Mouse (Mus musculus): ENCODE measurements at regions not wholly inside any gene's neighbourhood (a gene's known extent, or its start where the extent isn't known, plus 50 kb on each side); places are given as distances from the start of the nearest gene placed in this dataset.

DNA sequence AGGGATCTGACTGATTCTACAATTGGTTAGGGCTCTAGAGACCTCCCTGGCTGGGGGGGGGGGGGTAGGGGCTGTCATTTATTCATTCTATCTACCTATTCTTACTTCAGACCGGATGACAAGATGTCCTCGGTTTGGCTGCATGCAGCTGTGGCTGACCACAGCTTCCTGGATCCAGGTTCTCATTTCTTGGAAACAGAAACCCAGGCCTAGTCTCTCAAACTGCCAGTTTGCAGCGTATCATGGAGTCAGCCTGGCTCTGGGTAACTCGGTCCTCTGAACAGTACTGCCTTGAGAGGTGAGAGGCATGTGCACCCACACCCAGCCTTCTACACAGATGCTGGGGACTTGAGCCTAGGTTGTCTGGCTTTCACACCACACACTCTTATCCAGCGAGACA lies 62.1 kb upstream of the Elovl6 start:
- H3K9me3 ChIP-seq (replicated peaks; ENCODE audit: control insufficient read depth, low read length) = no peaks in the 10 kb centered on the region
- H3K4me3 ChIP-seq (ENCODE audit: low read depth, low read length) = no peak overlapping the region
- no peaks in the 10 kb centered on the region for H3K4me1 ChIP-seq (ENCODE audit: control insufficient read depth, insufficient read depth)
- H3K9ac ChIP-seq (replicated peaks; ENCODE audit: low read depth, low read length) = no peak overlapping the region
- 66% methylated on average over 5 of the region's 5 CpGs for WGBS
- no peak overlapping the region for H3K4me2 ChIP-seq (ENCODE audit: low read depth, low read length)
- H3K27me3 ChIP-seq (ENCODE audit: control insufficient read depth, insufficient read depth, low read length) = no peaks in the 10 kb centered on the region
- no peak for TF ChIP-seq CTCF (IDR thresholded peaks at IDR 0.05; ENCODE audit: low read depth)
- no peak for TF ChIP-seq EP300 (IDR thresholded peaks at IDR 0.05; ENCODE audit: low read depth)
- H3K36me3 ChIP-seq (replicated peaks; ENCODE audit: control insufficient read depth, insufficient read depth, low read length) = no peaks in the 10 kb centered on the region
- DNase-seq (ENCODE audit: low spot score) (no peak), ATAC-seq (ENCODE audit: insufficient read depth, low read depth) (no peak)
- no peak overlapping the region for H3K27ac ChIP-seq (ENCODE audit: low read depth)

DNA sequence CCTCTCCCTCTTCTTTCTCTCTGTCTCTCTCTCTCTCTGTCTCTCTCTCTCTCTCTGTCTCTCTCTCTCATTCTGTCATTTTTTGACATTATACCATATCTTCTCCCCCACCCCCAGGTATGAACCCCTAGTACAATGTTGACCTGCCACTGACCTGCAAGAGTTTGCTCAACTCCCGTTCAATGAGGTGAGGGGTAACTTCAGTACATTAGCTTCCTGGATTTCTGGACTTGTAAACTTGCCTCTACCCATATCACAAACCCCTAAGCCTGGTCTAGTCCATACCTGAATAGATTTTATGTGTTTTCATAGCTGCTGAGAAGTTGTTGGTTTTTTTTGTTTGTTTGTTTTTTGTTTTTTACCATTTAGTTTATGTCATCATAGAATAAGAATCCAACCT lies 60.8 kb upstream of the Elovl6 start:
- TF ChIP-seq CTCF (IDR thresholded peaks at IDR 0.05; ENCODE audit: low read depth) = no peak
- TF ChIP-seq EP300 (IDR thresholded peaks at IDR 0.05; ENCODE audit: low read depth) = no peak

DNA sequence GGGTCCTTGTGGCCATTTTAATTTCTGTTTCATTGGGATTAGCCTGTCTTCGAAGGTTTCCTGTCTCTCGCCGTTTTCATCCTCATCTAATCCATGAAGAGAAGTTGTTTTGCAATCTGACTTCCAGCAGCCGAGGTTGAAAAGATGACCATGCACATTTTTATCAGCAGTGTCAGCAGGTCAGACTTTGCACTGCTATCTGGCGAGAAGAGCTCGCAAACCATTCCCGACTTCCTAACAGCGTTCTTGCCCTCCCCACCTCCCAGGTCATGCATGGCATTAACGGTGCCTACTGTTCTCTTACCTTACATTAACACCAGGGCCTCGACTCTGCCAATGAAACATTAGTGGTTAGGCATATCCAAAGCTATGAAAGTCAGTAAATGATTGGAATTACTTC lies 60.1 kb upstream of the Elovl6 start:
- Histone ChIP-seq H3K27me3 (ENCODE audit: control insufficient read depth, insufficient read depth, low read length) (no peaks in the 10 kb centered on the region), H3K4me2 (ENCODE audit: low read depth, low read length) (no peak overlapping the region), H3K9me3 (replicated peaks; ENCODE audit: control insufficient read depth, low read length) (no peaks in the 10 kb centered on the region), H3K36me3 (replicated peaks; ENCODE audit: control insufficient read depth, insufficient read depth, low read length) (no peaks in the 10 kb centered on the region), H3K4me3 (ENCODE audit: low read depth, low read length) (no peak overlapping the region), H3K9ac (replicated peaks; ENCODE audit: low read depth, low read length) (no peak overlapping the region), H3K27ac (ENCODE audit: low read depth) (no peak overlapping the region), H3K4me1 (ENCODE audit: control insufficient read depth, insufficient read depth) (no peaks in the 10 kb centered on the region)
- WGBS = 66% methylated on average over 10 of the region's 10 CpGs
- no peak for TF ChIP-seq CTCF (IDR thresholded peaks at IDR 0.05; ENCODE audit: low read depth)
- no peak for TF ChIP-seq EP300 (IDR thresholded peaks at IDR 0.05; ENCODE audit: low read depth)
- ATAC-seq (ENCODE audit: insufficient read depth, low read depth) (no peak), DNase-seq (ENCODE audit: low spot score) (no peak)

More for the DNA sequence above, 60.8 kb upstream of the Elovl6 start:
- H3K9me3 ChIP-seq (replicated peaks; ENCODE audit: control insufficient read depth, low read length) = no peaks in the 10 kb centered on the region
- DNase-seq (ENCODE audit: low spot score) = no peak
- no peak for ATAC-seq (ENCODE audit: insufficient read depth, low read depth)
- no peaks in the 10 kb centered on the region for H3K4me1 ChIP-seq (ENCODE audit: control insufficient read depth, insufficient read depth)
- no peak overlapping the region for H3K4me2 ChIP-seq (ENCODE audit: low read depth, low read length)
- no peak overlapping the region for H3K4me3 ChIP-seq (ENCODE audit: low read depth, low read length)
- H3K36me3 ChIP-seq (replicated peaks; ENCODE audit: control insufficient read depth, insufficient read depth, low read length) = no peaks in the 10 kb centered on the region
- H3K27me3 ChIP-seq (ENCODE audit: control insufficient read depth, insufficient read depth, low read length) = no peaks in the 10 kb centered on the region
- 68% methylated on average over 1 of the region's 1 CpGs for WGBS
- no peak overlapping the region for H3K9ac ChIP-seq (replicated peaks; ENCODE audit: low read depth, low read length)
- H3K27ac ChIP-seq (ENCODE audit: low read depth) = no peak overlapping the region

- Histone ChIP-seq H3K27ac (ENCODE audit: low read depth) (no peak overlapping the region), H3K4me3 (ENCODE audit: low read depth, low read length) (no peak overlapping the region), H3K9ac (replicated peaks; ENCODE audit: low read depth, low read length) (no peak overlapping the region), H3K27me3 (ENCODE audit: control insufficient read depth, insufficient read depth, low read length) (no peaks in the 10 kb centered on the region), H3K9me3 (replicated peaks; ENCODE audit: control insufficient read depth, low read length) (no peaks in the 10 kb centered on the region), H3K4me1 (ENCODE audit: control insufficient read depth, insufficient read depth) (no peaks in the 10 kb centered on the region), H3K4me2 (ENCODE audit: low read depth, low read length) (no peak overlapping the region), H3K36me3 (replicated peaks; ENCODE audit: control insufficient read depth, insufficient read depth, low read length) (no peaks in the 10 kb centered on the region)
- 88% methylated on average over 7 of the region's 7 CpGs for WGBS
- no peak for DNase-seq (ENCODE audit: low spot score)
- ATAC-seq (ENCODE audit: insufficient read depth, low read depth) = no peak
- TF ChIP-seq EP300 (IDR thresholded peaks at IDR 0.05; ENCODE audit: low read depth) = no peak
- no peak for TF ChIP-seq CTCF (IDR thresholded peaks at IDR 0.05; ENCODE audit: low read depth)
These were observed 57.7 kb upstream of the Elovl6 start for GRCm38 (mm10) chr3:129474451-129474850.

GRCm38 (mm10) chr3:129476250-129476649 lies 55.9 kb upstream of the Elovl6 start:
- no peaks in the 10 kb centered on the region for H3K36me3 ChIP-seq (replicated peaks; ENCODE audit: control insufficient read depth, insufficient read depth, low read length)
- no peaks in the 10 kb centered on the region for H3K27me3 ChIP-seq (ENCODE audit: control insufficient read depth, insufficient read depth, low read length)
- no peaks in the 10 kb centered on the region for H3K9me3 ChIP-seq (replicated peaks; ENCODE audit: control insufficient read depth, low read length)
- WGBS = 87% methylated on average over 4 of the region's 4 CpGs
- H3K4me3 ChIP-seq (ENCODE audit: low read depth, low read length) = no peak overlapping the region
- H3K4me1 ChIP-seq (ENCODE audit: control insufficient read depth, insufficient read depth) = no peaks in the 10 kb centered on the region
- no peak for DNase-seq (ENCODE audit: low spot score)
- no peak overlapping the region for H3K4me2 ChIP-seq (ENCODE audit: low read depth, low read length)
- no peak for TF ChIP-seq EP300 (IDR thresholded peaks at IDR 0.05; ENCODE audit: low read depth)
- TF ChIP-seq CTCF (IDR thresholded peaks at IDR 0.05; ENCODE audit: low read depth) = no peak
- H3K9ac ChIP-seq (replicated peaks; ENCODE audit: low read depth, low read length) = no peak overlapping the region
- no peak overlapping the region for H3K27ac ChIP-seq (ENCODE audit: low read depth)
- ATAC-seq (ENCODE audit: insufficient read depth, low read depth) = no peak

- no peak overlapping the region for H3K9ac ChIP-seq (replicated peaks; ENCODE audit: low read depth, low read length)
- no peak overlapping the region for H3K27ac ChIP-seq (ENCODE audit: low read depth)
- TF ChIP-seq CTCF (IDR thresholded peaks at IDR 0.05; ENCODE audit: low read depth) = no peak
- TF ChIP-seq EP300 (IDR thresholded peaks at IDR 0.05; ENCODE audit: low read depth) = no peak
- no peaks in the 10 kb centered on the region for H3K9me3 ChIP-seq (replicated peaks; ENCODE audit: control insufficient read depth, low read length)
- H3K4me2 ChIP-seq (ENCODE audit: low read depth, low read length) = no peak overlapping the region
- 75% methylated on average over 7 of the region's 7 CpGs for WGBS
- H3K4me3 ChIP-seq (ENCODE audit: low read depth, low read length) = no peak overlapping the region
- no peak for DNase-seq (ENCODE audit: low spot score)
- no peaks in the 10 kb centered on the region for H3K27me3 ChIP-seq (ENCODE audit: control insufficient read depth, insufficient read depth, low read length)
- H3K36me3 ChIP-seq (replicated peaks; ENCODE audit: control insufficient read depth, insufficient read depth, low read length) = no peaks in the 10 kb centered on the region
- no peaks in the 10 kb centered on the region for H3K4me1 ChIP-seq (ENCODE audit: control insufficient read depth, insufficient read depth)
- ATAC-seq (ENCODE audit: insufficient read depth, low read depth) = no peak
These were observed 54.1 kb upstream of the Elovl6 start for GRCm38 (mm10) chr3:129478093-129478492.
